Mouse (Mus musculus): ENCODE data around the gene Slc2a2.

DNA sequence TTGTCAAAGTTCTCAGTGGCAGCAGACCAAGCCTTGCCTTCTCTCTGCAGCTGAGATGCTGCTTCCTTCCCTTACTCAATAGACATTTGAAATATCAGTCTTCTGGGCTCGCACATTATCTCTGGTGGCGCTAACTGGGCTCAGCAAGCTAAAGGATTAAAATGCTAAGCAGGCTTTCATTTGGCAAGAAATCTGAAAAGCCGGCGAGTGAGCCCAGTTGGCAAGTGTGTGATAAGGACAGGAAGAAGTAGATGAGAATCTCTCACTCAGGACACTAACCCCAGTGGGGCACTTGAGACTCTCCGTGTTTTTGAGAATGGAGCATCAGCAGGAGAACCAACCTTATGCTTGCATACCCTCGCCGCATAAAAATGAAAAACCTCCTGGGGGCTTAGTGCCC lies 16.9 kb upstream of the Slc2a2 start:
- TF ChIP-seq CTCF (IDR thresholded peaks at IDR 0.05; ENCODE audit: insufficient read depth, low read depth, low read length) (no peak), POLR2A (IDR thresholded peaks at IDR 0.05; ENCODE audit: insufficient read depth, low read depth, low read length) (no peak)

Data from olfactory bulb, adult 2 months (tissue).